Mouse (Mus musculus) ES-Bruce4 (cell line): Measurements from ENCODE around the gene Bcl2l12.

Experiments
- CTCF ChIP-seq: IDR thresholded peaks from one replicate; pipeline ENCODE4 v1.8.1; 2011; ENCODE audit warnings: low read depth, low read length
- POLR2A ChIP-seq: IDR thresholded peaks from one replicate; pipeline ENCODE4 v1.8.1; 2011; ENCODE audit warnings: low read length; ENCODE audit not compliant: insufficient read depth

DNA sequence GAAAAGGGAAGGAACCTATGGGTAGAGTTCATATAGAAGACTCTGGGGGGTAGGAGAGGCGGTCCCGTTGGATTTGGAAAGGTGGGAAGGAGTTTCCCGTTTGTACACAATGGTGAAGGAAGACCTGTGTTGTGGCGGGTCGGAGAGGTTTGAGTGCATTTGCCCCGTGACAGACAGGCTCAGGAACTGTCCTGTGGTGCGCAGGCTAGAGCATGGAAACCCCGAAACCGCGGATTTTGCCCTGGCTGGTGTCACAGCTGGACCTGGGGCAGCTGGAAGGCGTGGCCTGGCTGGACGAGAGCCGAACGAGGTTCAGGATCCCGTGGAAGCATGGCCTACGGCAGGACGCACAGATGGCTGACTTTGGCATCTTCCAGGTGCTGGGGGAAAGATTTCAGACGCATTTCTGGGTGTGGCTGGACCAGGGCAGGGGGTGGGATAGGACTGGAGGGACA lies at the start of gene Bcl2l12:
- TF ChIP-seq CTCF (no peak), POLR2A (no peak)
